Mouse (Mus musculus) hindbrain, embryonic 12.5 days (tissue): ENCODE data around the gene Zfand3. TPM values are rescaled to one million over a fixed set of nuclear protein-coding genes. Genes with fewer than 3 reads are reported as not detected.

ENCODE experiments used
- ATAC-seq: fragments of 200-750 bp; cut with Nextera tagmentation; 2 replicates; pipeline ENCODE4 v1.8.0; 2017; ENCODE audit warnings: moderate TSS enrichment; ENCODE audit not compliant: low FRiP score
- H3K27ac ChIP-seq: fragments of 300-500 bp; sonication (generic); 2 replicates; pipeline ENCODE4 v1.5.1; 2016; ENCODE audit warnings: mild to moderate bottlenecking
- H3K27me3 ChIP-seq: fragments of 300-500 bp; sonication (generic); 2 replicates; pipeline ENCODE4 v1.6.1; 2016; ENCODE audit warnings: mild to moderate bottlenecking
- H3K36me3 ChIP-seq: fragments of 300-500 bp; sonication (generic); 2 replicates; pipeline ENCODE4 v1.6.1; 2016; ENCODE audit warnings: mild to moderate bottlenecking
- H3K4me1 ChIP-seq: fragments of 300-500 bp; sonication (generic); 2 replicates; pipeline ENCODE4 v1.6.1; 2016
- H3K4me2 ChIP-seq: fragments of 300-500 bp; sonication (generic); replicated peaks from 2 replicates; pipeline ENCODE4 v1.6.1; 2016; ENCODE audit warnings: mild to moderate bottlenecking
- H3K4me3 ChIP-seq: fragments of 300-500 bp; sonication (generic); 2 replicates; pipeline ENCODE4 v1.5.1; 2016; ENCODE audit warnings: mild to moderate bottlenecking
- H3K9ac ChIP-seq: fragments of 300-500 bp; sonication (generic); 2 replicates; pipeline ENCODE4 v1.6.1; 2016; ENCODE audit warnings: mild to moderate bottlenecking, moderate library complexity
- H3K9me3 ChIP-seq: fragments of 300-500 bp; sonication (generic); replicated peaks from 2 replicates; pipeline ENCODE4 v1.6.1; 2016; ENCODE audit warnings: mild to moderate bottlenecking
- WGBS: fragments of 180-500 bp; shearing (Covaris S2); methylation state at CpG from one replicate; pipeline ENCODE4 v1.1.7; 2016; 5-methylcytosine and 5-hydroxymethylcytosine counted together
- polyA plus RNA-seq: library from polyadenylated mRNA; unstranded; fragments of >200 nt; fragmentation: Nextera tagmentation; extraction: Ambion mirVana; gene quantifications from 2 replicates; pipeline ENCODE4 v1.2.1, GENCODE M21; 2016

Zfand3 gene
- polyA plus RNA-seq, 1 experiment from 2014 or later, result 95.1 TPM

GRCm38 (mm10) chr17:30114761-30115160 lies 110.2 kb downstream of the Zfand3 start:
- 82% methylated on average over 3 of the region's 3 CpGs for WGBS
- ATAC-seq, result no peak

GRCm38 (mm10) chr17:30116226-30116625 lies 111.7 kb downstream of the Zfand3 start:
- H3K4me1 ChIP-seq, result peaks cover 18% of the 10 kb centered on the region
- H3K36me3 ChIP-seq, result 0 out of 2 replicates have a peak, but pooled peaks cover 4% of the 10 kb centered on the region
- WGBS, result 71% methylated on average over 5 of the region's 5 CpGs
- no peak overlapping the region for H3K4me2 ChIP-seq
- H3K27ac ChIP-seq, result no peak overlapping the region
- no peak overlapping the region for H3K4me3 ChIP-seq
- no peak overlapping the region for H3K9ac ChIP-seq
- no peaks in the 10 kb centered on the region for H3K9me3 ChIP-seq
- peak; percentile 22; the same call in 1 of the 2 replicates for ATAC-seq
- no peaks in the 10 kb centered on the region for H3K27me3 ChIP-seq

More at GRCm38 (mm10) chr17:30114761-30115160, 110.2 kb downstream of the Zfand3 start:
- Histone ChIP-seq H3K4me3 (no peak overlapping the region), H3K27ac (no peak overlapping the region), H3K9me3 (no peaks in the 10 kb centered on the region), H3K4me1 (peaks cover 29% of the 10 kb centered on the region), H3K9ac (no peak overlapping the region), H3K36me3 (0 out of 2 replicates have a peak, but pooled peaks cover 4% of the 10 kb centered on the region), H3K27me3 (no peaks in the 10 kb centered on the region), H3K4me2 (no peak overlapping the region)

DNA sequence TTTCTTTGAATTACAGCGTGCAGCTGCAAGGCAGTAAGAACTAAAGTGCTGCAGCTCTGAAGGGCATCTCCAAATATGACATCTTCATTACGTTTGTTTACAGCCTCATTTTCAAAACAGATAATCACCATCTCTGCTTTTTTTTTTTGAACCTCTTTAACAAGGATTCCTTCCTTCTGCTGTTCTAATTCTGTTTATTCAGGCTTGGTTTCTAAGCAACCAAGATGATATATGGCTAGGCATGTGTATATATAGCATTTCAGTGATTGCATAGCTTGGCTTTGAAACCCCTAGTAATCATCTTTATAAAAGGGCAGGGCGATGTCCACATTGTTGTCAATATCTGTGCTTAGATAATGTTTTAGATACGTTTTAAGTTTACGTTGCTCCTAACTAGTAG lies 113.5 kb downstream of the Zfand3 start:
- no peak overlapping the region for H3K9ac ChIP-seq
- no peaks in the 10 kb centered on the region for H3K36me3 ChIP-seq
- no peak overlapping the region for H3K4me2 ChIP-seq
- 77% methylated on average over 5 of the region's 5 CpGs for WGBS
- no peaks in the 10 kb centered on the region for H3K27me3 ChIP-seq
- H3K4me3 ChIP-seq, result no peak overlapping the region
- H3K4me1 ChIP-seq, result peaks cover 10% of the 10 kb centered on the region
- no peak for ATAC-seq
- H3K27ac ChIP-seq, result no peak overlapping the region
- H3K9me3 ChIP-seq, result no peaks in the 10 kb centered on the region

GRCm38 (mm10) chr17:30122278-30122677 lies 117.7 kb downstream of the Zfand3 start:
- Histone ChIP-seq H3K27ac (no peak overlapping the region), H3K4me3 (no peak overlapping the region), H3K36me3 (no peaks in the 10 kb centered on the region), H3K9me3 (no peaks in the 10 kb centered on the region), H3K4me2 (no peak overlapping the region), H3K27me3 (no peaks in the 10 kb centered on the region), H3K4me1 (peaks cover 10% of the 10 kb centered on the region; the same call in 1 of the 2 replicates), H3K9ac (no peak overlapping the region)
- WGBS, result 97% methylated on average over 3 of the region's 3 CpGs
- no peak for ATAC-seq

- H3K27ac ChIP-seq, result no peak overlapping the region; the same call in 1 of the 2 replicates
Observed at GRCm38 (mm10) chr17:30128456-30128855, 123.9 kb downstream of the Zfand3 start.

GRCm38 (mm10) chr17:30129220-30129619 lies 124.7 kb downstream of the Zfand3 start:
- Histone ChIP-seq H3K36me3 (no peaks in the 10 kb centered on the region), H3K9ac (no peak overlapping the region), H3K9me3 (no peaks in the 10 kb centered on the region), H3K27me3 (no peaks in the 10 kb centered on the region), H3K27ac (no peak overlapping the region), H3K4me1 (peaks cover 22% of the 10 kb centered on the region; the same call in 1 of the 2 replicates), H3K4me3 (no peak overlapping the region), H3K4me2 (no peak overlapping the region)
- WGBS, result 83% methylated on average over 7 of the region's 7 CpGs
- ATAC-seq, result no peak

More at GRCm38 (mm10) chr17:30128456-30128855, 123.9 kb downstream of the Zfand3 start:
- Histone ChIP-seq H3K9me3 (no peaks in the 10 kb centered on the region), H3K36me3 (no peaks in the 10 kb centered on the region), H3K4me1 (peaks cover 22% of the 10 kb centered on the region; the same call in 1 of the 2 replicates), H3K4me2 (no peak overlapping the region), H3K27me3 (no peaks in the 10 kb centered on the region), H3K4me3 (no peak overlapping the region), H3K9ac (no peak overlapping the region)
- no peak for ATAC-seq
- WGBS, result 73% methylated on average over 6 of the region's 6 CpGs

DNA sequence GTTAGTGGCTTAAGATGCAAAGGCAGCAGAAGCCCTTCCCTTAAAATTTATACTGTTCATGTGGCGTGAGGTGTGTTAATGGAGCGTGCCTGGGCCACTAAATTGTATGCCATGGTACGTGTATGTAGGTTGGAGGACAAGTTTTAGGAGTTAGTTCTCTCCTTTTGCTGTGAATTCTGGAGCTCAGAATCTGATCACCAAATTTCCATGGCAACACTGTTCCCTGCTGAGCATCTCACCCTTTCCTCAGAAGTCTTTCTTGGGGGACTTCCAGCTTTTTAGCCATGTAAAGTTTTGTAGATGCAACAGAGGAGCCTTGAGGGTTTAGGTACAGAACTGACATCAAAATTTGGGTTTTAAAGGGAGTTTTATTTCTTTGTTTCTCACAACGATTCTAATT lies 125.8 kb downstream of the Zfand3 start:
- ATAC-seq, result no peak
- no peak overlapping the region for H3K27ac ChIP-seq
- H3K4me3 ChIP-seq, result no peak overlapping the region
- H3K27me3 ChIP-seq, result no peaks in the 10 kb centered on the region
- 85% methylated on average over 4 of the region's 4 CpGs for WGBS
- peaks cover 2% of the 10 kb centered on the region; the same call in 1 of the 2 replicates for H3K36me3 ChIP-seq
- H3K4me1 ChIP-seq, result peaks cover 26% of the 10 kb centered on the region
- no peak overlapping the region for H3K9ac ChIP-seq
- no peak overlapping the region for H3K4me2 ChIP-seq
- no peaks in the 10 kb centered on the region for H3K9me3 ChIP-seq

DNA sequence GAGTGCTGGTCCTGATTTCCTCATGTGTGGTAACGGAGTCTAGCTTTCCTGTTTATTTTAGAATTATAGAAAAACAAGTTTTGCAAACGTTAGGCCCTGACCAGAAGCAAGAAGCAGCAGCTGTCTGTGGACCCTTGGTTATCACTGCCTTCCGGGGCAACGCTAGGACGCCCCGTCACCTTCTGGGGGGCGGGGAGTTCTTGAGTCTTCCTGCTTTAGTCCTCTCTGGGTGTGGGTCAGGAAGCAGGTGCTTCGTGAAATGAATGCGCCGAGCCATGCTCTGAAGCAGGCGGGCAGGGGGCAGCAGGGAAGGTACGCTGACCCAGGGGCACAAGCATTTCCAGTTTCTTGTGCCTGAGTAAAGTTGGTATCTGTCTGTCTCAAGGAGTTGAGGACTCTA lies 129.1 kb downstream of the Zfand3 start:
- 88% methylated on average over 12 of the region's 12 CpGs for WGBS
- Histone ChIP-seq H3K27me3 (no peaks in the 10 kb centered on the region), H3K9me3 (no peaks in the 10 kb centered on the region), H3K9ac (no peak overlapping the region), H3K4me3 (no peak overlapping the region), H3K4me2 (no peak overlapping the region), H3K27ac (no peak overlapping the region), H3K4me1 (peaks cover 22% of the 10 kb centered on the region), H3K36me3 (peaks cover 15% of the 10 kb centered on the region)
- ATAC-seq, result no peak

GRCm38 (mm10) chr17:30134955-30135735 lies 130.6 kb downstream of the Zfand3 start:
- no peak overlapping the region for H3K4me3 ChIP-seq
- no peak overlapping the region for H3K4me2 ChIP-seq
- H3K9me3 ChIP-seq, result no peaks in the 10 kb centered on the region
- no peak for ATAC-seq
- peaks cover 15% of the 10 kb centered on the region for H3K36me3 ChIP-seq
- no peaks in the 10 kb centered on the region for H3K27me3 ChIP-seq
- no peak overlapping the region for H3K9ac ChIP-seq
- H3K4me1 ChIP-seq, result peaks cover 13% of the 10 kb centered on the region
- H3K27ac ChIP-seq, result no peak overlapping the region
- WGBS, result 76% methylated on average over 10 of the region's 10 CpGs

DNA sequence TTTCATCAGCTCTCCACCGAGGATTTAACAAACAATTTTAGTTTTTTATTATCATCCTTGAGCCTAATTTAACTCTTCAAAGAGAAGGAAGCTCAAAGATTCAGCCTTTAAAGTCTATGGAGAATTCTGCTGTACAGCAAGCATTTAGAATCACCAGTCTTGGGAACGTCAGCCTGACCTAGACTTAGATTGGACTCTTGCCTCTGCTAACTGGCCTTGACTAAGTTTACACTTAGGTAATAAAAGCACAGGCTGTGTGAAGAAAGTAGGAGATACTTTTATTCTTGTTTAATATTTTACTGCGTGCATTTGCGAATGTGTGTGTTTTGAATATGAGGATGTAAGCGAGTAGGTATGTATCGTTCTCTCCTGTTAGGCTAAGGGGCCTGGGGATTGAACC lies 131.4 kb downstream of the Zfand3 start:
- H3K4me1 ChIP-seq, result peaks cover 11% of the 10 kb centered on the region
- ATAC-seq, result no peak
- H3K27ac ChIP-seq, result no peak overlapping the region
- no peak overlapping the region for H3K4me2 ChIP-seq
- H3K27me3 ChIP-seq, result no peaks in the 10 kb centered on the region
- H3K36me3 ChIP-seq, result peaks cover 15% of the 10 kb centered on the region
- H3K9ac ChIP-seq, result no peak overlapping the region
- no peaks in the 10 kb centered on the region for H3K9me3 ChIP-seq
- H3K4me3 ChIP-seq, result no peak overlapping the region
- WGBS, result 93% methylated on average over 6 of the region's 6 CpGs

DNA sequence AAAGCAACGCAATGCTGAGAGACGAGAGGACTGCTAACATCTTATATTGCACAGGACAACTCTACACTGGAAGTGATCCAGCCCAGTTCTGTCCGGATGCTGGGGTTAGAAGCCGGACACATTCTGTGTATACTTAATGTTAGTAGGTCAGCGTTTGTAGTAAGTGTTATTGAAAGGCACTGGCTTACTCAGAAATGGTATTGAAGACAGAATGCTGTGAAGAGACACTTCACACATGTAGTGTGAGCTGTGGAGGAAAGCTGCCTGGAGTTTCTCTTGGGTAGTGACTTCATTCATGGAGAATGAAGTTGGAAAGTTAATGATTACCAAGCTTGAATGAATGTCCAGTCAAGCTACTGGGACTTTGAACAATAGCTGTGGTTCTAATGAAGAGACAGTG lies 132.2 kb downstream of the Zfand3 start:
- WGBS, result 85% methylated on average over 5 of the region's 5 CpGs
- no peaks in the 10 kb centered on the region for H3K9me3 ChIP-seq
- H3K36me3 ChIP-seq, result peaks cover 15% of the 10 kb centered on the region
- peaks cover 11% of the 10 kb centered on the region for H3K4me1 ChIP-seq
- no peak overlapping the region for H3K27ac ChIP-seq
- no peak overlapping the region for H3K9ac ChIP-seq
- H3K27me3 ChIP-seq, result no peaks in the 10 kb centered on the region
- no peak for ATAC-seq
- no peak overlapping the region for H3K4me3 ChIP-seq
- no peak overlapping the region for H3K4me2 ChIP-seq

DNA sequence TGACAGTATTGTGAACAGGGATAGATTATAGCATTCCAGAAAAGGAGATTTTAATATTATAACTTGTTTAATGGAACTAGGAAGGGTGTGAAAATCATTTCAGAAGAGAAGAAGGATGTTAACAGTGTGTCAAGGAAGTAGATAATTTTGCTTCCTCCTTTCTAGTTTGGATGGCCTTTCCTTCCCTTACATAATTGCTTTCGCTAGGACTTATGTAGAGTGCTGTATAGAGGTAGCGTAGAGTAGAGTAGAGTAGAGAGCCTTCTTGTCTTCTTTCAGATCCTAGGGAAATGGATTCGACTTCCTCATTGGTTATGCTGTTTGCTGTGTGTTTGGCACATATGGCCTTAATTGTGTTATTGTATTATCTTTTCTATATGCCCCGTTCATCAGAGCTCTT lies 132.6 kb downstream of the Zfand3 start:
- WGBS, result 86% methylated on average over 4 of the region's 4 CpGs
- H3K4me1 ChIP-seq, result peaks cover 11% of the 10 kb centered on the region
- no peak for ATAC-seq
- H3K4me2 ChIP-seq, result no peak overlapping the region
- H3K27ac ChIP-seq, result no peak overlapping the region
- H3K36me3 ChIP-seq, result peaks cover 15% of the 10 kb centered on the region
- H3K27me3 ChIP-seq, result no peaks in the 10 kb centered on the region
- H3K4me3 ChIP-seq, result no peak overlapping the region
- no peak overlapping the region for H3K9ac ChIP-seq
- H3K9me3 ChIP-seq, result no peaks in the 10 kb centered on the region

- no peak overlapping the region for H3K4me2 ChIP-seq
- peaks cover 33% of the 10 kb centered on the region for H3K4me1 ChIP-seq
- ATAC-seq, result no peak
- no peak overlapping the region for H3K4me3 ChIP-seq
- H3K27ac ChIP-seq, result no peak overlapping the region
- H3K27me3 ChIP-seq, result no peaks in the 10 kb centered on the region
- no peaks in the 10 kb centered on the region for H3K9me3 ChIP-seq
- H3K36me3 ChIP-seq, result no peaks in the 10 kb centered on the region
- no peak overlapping the region for H3K9ac ChIP-seq
- WGBS, result 86% methylated on average over 6 of the region's 6 CpGs
Observed at GRCm38 (mm10) chr17:30144114-30144513, 139.6 kb downstream of the Zfand3 start.
